Mouse (Mus musculus) liver (tissue): ENCODE data around the gene Psme2.

Source experiments
- DNase-seq: peaks from one replicate; pipeline ENCODE4 v3.0.0-alpha.2; 2020; ENCODE audit warnings: mixed read lengths

Psme2 gene

GRCm38 (mm10) chr14:55563249-55563648 lies 27.7 kb downstream of the Psme2 start:
- no peak for DNase-seq

- DNase-seq = no peak
These were observed 29.1 kb downstream of the Psme2 start for GRCm38 (mm10) chr14:55561860-55562259.

GRCm38 (mm10) chr14:55560202-55561073 lies 30.5 kb downstream of the Psme2 start, which contains the start of gene A730061H03Rik:
Gene A730061H03Rik, minus strand, starts transcription at chr14:55560406.
- peak; percentile 99 for DNase-seq

DNA sequence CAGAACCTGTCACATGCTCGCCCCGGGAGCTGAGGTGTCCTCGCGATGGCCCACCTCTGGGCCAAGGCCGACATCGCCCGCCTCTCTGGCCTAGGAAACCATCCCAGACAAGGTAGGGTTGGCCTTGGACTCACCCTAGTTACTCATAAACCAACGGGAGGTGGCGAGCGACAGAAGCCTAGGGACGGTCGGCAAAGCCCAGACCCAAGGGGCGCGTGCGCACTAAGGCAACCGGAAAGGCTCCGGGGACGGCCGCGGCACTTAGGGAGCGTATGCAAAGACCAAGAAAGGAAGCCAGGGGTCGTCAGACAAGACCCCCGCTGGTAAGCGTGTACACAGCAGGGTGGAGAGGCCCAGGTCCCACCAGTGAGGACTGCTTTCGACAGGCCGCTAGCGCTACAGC lies 31.1 kb downstream of the Psme2 start, which contains the start of gene Dcaf11:
Gene Dcaf11 (plus strand): TSS at position 208 of the 403 bp plus-strand sequence.
- DNase-seq = peak; percentile 94

- peak; percentile 32 for DNase-seq
These were observed 32.0 kb downstream of the Psme2 start for GRCm38 (mm10) chr14:55558740-55559448.

DNA sequence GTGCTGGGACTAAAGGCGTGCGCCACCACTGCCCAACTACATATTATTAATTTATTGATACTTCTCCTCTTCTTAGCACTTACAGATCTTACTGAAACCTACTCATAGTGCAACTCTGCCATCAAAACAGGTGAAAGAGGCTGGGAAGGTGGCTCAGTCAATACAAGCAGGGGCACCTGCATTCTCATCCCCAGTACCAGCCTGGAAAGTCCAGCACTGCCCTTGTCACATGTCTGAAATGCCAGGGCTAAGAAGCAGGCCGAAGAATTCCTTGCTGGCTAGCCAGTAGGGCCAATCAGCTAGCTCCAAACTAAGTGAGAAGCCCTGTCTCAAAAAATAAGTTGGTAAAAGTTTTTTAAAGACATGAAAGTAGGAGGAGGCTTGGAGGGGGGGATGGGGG lies 33.3 kb downstream of the Psme2 start:
- DNase-seq = no peak

- DNase-seq = peak; percentile 87
These were observed 33.9 kb downstream of the Psme2 start for GRCm38 (mm10) chr14:55557003-55557402.

GRCm38 (mm10) chr14:55555788-55556187 lies 35.1 kb downstream of the Psme2 start:
- peak; percentile 39 for DNase-seq

DNA sequence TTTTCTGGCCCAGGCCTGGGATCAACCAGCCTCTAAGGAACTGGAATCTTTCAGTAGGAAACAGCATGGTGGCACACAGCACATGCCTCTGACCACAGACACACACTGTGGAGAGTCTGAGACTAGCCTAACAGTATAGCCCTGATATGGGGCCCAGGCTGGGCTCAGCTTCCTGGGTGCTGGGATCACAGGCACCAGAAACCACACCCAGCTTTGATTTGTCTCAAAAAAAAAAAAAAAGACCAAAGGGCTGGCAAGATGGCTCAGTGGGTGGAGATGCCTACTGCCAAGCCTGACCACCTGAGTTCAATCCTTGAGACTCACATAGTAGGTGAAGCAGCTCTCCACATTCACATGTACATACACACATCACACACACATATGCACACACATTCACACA lies 36.3 kb downstream of the Psme2 start:
- DNase-seq = no peak

GRCm38 (mm10) chr14:55551794-55552193 lies 39.1 kb downstream of the Psme2 start:
- DNase-seq = no peak

GRCm38 (mm10) chr14:55551347-55551746 lies 39.6 kb downstream of the Psme2 start:
- DNase-seq = no peak

DNA sequence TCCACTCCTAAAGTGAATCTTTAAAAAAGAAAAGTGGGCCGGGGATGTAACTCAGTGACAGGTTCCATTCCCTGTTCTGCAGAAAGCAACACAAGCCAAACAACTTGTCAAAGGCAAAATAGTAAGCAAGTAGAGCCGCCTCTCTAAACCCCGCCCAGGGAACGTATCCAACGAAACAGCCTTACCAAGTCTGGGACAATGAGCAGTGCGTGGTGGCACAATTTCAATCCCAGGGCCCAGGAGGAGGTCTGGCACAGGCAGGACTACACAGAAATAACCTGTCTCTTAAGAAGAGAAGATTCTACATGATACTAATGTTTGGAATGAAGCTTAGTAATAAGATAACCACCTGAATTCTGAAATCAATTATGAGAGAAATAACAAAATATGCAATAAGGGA lies 40.7 kb downstream of the Psme2 start:
- no peak for DNase-seq

GRCm38 (mm10) chr14:55544334-55544733 lies 46.6 kb downstream of the Psme2 start:
- no peak for DNase-seq

DNA sequence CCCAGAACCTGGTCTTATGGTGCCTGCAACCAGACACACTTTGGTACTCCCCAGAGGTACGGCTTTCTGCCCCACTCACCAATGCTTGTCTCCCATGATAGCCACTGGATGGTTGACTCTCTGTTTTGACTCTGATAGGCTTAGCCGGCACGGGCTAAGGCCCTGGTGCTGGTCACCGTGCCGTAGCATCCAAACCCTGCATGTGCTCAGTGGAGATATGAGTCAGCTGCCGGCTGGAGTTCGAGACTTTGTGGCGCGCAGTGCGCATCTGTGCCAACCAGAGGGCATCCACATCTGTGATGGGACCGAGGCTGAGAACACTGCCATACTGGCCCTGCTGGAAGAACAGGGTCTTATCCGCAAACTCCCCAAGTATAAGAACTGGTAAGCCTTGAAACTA lies 48.6 kb downstream of the Psme2 start:
- DNase-seq = peak; percentile 26

DNA sequence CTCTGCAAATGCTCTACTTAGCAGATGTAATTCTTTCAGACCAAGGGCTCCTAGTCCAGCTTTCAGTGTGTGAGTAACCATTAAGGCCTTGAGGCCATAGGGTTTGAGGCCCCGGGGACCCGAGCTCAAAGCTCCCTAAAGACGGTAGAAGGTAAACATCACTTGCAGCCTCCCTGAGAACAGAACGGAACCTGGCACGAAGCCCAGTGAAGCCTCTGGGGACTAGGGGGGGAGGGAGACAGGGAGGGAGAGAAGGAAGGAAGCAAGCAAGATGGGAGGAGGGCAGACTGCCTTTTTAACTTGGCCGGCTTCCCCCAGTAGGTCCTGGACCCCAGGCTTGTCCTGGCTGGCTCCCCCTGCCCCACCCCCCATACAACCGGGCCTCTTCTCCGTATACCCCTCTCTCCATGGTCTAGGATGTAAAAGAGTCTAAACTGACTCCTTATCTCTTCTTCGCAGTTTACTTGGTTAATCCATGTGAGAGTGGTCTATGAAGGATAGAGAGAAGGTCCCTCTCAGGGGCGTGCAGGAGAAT lies 50.1 kb downstream of the Psme2 start:
- peak; percentile 72 for DNase-seq

- peak; percentile 96 for DNase-seq
These were observed 50.7 kb downstream of the Psme2 start, which contains the start of gene Pck2 for GRCm38 (mm10) chr14:55540067-55540786. Gene Pck2, plus strand, starts transcription at chr14:55540266.
